Mouse (Mus musculus) neural tube, embryonic 10.5 days (tissue): ENCODE data around the gene Pitx1.
A peak's percentile ranks its signal among the peaks of the same experiment; 100 is the strongest.

Source experiments
- DNase-seq: peaks from one replicate; pipeline ENCODE4 v3.0.0-alpha.2; 2017; ENCODE audit warnings: low spot score; ENCODE audit errors: extremely low spot score

The Pitx1 gene

DNA sequence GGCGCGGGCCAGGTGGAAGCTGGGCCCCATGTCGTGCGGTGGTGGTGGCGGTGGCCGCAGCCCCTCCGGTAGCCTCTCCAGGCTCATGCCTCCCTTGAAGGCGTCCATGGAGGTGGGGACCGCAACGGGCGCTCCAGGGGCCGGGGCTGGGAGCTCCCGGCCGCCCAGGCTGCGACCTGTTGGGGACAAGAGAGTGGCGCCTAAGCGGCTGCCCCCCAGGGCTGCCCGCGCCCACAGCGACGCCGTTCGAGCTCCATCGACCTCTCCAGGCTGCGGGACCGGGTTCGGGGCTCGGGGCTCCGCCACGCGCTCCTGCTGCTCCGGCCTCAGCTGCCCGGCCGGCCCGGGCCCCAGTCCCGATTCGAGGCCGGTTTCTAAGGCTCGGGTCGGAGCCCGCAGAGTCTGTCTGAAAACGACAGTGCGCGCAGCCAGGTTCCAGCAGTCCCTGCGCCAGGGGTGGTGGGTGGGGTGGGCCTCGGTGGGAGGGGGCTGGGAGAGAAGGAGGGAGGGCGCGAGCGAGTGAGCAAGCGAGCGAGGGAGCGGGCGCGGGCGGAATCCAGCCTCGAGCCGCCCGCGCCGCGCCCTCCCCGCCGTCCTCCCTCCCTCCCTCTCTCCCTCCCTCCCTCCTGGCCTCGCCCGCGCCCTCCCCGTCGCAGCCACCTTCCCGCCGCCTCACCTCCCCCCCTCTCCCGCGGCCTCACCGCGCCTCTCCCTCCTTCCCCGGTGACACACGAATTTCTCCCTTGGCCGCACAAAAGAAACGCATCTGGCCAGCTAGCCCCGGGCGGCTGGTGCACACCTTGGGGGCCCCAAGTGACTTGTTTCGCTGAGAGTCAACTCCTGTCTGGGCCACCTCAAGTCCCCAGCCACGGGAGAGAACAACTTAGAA lies 4.9 kb downstream of the Pitx1 start:
- peak; percentile 72 for DNase-seq

DNA sequence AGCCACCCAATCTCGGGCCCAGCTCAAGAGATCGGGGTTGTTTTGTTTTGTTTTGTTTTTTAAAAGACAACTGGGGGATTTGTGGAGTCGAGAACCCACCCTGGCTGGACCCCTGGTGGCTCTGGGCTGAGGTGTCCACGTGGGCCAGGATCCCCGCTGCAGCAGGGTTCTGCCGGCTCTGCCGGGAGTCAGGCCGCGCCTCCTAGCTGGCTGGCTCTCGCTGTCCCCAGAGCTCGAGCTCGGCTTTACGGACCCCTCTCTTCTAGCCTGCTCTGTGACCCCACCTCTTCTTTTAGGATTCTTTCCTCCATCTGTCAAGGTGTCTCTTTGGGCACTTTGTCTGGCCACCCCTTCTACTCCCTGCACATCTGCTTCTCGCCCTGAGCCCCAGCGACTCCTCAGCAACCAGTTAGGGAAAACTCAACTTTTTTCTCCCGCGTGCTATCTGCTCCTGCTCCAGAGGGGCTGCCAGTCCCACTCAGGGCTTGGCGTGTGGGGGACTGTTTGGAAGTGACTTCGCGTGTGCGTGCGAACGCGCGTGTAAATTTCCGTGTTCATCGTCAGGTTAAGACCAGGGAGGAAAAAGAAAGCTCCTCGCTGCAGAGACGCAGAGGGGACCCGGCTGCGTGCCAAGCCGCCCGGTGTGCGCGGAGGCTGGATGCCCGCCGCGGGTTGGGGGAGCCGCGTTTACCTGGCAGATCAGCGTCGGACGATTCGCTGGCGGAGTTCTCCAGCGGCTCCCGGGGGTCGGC lies 5.7 kb downstream of the Pitx1 start:
- peak; percentile 77 for DNase-seq

DNA sequence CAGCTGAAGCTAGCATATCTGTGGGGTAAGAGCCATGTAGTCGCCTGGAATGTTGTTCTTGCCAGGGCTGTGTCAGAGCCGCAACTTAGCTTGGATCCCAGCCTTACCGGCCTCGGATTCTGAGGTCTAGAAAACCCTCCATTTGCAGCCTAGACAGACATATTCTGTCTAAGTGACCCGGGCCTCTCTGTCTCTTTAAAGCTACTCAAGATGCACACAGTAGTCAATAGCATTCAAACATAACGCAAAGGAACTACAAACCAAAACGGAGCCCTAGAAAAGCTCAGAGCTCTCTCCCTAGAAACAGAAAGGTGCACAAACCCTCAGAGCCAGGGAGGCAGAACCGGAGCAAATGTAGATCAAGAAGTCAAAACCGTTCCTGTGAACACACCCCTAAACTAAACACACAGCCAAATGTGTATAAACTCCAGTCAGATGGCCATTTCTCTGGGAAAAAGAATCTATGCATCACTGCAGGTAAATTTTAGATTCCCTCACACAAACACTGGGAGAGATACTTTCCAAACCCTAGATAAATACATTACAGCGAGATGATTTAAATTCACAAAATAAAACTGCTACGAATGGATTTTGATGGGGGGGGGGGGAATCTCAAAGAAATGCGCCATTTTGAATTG lies 6.9 kb downstream of the Pitx1 start:
- DNase-seq: no peak

DNA sequence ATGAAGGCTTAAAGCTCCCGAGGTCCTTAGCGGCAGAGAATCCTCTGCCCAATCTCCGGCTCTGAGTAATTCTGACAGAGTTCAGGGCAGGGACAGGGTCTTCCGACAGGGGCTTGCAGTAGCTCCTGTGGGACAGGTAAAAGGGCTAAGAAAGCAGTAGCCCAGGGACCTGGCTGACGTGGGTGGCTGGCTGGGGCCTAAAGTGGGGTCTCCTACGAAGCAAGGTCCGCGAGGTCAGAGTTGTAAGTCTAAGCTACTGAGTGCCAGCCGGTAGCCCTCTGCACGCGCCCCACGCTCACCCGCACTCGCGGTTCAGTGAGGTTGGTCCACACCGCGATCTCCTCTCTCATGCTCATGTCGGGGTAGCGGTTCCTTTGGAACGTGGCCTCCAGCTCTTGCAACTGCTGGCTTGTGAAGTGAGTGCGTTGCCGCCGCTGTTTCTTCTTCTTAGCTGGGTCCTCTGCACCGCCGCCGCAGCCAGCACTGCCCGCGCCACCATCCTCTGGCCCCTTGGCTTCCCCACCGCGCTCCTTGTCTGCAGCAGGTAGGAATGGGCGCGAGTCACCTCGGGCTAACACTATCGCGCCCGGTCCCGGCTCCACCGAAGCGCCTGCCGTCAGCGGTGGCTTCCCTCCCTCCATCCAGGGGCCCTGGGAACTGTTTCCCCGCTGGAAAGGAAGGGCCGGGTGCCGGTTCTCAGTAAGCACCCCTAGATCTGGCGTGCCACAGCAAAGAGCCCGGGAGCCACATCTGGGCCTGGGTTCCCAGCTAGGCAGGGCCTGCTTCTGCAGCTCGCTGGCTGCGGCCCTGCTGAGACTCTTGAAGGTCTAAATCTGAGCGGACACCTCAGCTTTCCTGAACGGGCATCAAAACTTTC lies 7.6 kb downstream of the Pitx1 start:
- peak; percentile 74 for DNase-seq

DNA sequence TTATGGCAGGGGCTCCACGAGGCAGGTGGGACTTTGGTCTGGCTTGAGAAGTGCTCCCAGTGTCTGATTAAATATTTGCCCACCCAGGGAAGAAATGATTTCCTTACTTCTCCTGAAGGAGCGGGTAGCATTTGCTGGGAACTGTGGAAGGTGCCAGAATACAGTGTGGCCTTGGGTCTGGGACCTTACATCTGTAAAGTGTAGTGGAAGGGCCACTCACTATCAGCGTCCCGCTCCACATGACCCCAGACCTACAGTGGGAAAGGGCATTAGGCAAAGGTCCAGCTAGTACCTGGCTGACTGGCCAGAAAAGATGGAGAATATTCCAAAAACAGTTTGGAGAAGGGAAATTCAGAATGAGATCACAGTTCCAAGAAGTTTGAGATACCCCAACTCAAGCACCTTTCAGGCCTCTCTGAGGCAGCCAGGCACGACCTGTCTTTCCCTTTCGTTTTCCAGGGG lies 8.3 kb downstream of the Pitx1 start:
- peak; percentile 72 for DNase-seq

DNA sequence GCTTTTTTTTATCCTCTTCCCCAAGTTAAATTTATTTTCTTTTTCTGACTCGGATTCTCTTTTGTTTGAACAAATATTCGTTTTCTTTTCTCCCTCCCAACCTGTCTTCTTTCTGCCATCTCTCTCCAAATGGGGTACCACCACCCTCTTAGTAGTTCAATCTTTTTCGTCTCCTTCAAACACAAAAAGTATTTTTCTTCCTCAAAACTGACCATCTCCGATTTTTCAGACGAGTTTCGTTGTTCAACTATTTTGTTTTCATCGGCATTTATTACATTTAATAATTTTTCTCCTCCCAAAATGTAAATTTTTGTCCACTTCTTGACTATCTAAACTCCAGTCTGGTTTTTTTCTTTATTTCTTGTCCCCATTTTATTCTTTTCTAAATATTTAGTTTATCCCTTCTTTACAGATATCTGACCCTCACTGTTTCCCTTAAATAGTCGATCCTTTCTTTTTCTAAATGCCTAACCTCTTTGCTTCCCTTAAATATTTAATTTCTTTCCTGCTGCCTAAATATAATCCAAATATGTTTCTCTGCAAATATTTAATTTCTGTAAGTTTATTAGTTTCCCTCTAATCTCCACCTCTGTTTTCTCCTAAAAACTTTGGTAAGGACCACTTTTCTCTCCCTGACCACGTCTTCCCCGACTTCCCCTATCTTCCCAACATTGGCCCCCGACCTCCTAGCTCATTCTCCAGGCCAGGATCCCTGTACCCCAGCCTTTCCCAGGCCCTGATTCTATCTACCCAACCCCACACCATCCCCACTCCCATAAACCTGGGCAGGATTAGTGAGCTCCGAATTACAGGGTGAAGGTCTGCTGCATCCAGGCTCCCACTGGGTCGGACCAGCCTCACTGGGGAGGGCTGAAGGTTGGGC lies 9.0 kb downstream of the Pitx1 start:
- no peak for DNase-seq

DNA sequence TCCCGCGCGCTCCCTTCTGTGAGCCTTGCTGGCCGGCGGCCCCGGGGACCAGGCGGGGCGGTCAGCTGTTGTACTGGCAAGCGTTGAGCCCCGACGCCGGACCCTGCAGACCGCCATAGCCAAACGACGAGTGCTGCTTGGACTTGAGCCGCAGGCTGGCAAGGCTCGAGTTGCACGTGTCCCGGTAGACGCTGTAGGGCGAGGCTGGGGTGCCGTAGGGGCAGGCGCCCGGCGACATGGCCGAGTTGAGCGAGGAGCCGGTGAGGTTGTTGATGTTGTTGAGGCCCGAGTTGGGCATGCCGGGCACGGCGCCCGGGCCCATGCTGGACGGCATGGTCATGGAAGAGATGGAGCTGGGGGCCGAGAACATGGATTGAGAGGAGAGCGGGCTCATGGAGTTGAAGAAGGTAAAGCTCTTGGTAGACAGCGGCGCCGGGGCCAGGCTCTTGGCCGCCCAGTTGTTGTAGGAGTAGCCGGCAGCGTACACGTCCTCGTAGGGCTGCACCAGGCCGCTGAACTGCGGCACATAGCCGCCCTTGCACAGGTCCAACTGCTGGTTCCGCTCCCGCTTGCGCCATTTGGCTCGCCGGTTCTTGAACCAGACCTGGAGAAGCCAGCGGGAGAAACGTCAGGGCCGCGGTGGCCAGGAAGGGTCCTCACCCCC lies 9.9 kb downstream of the Pitx1 start:
- peak; percentile 75 for DNase-seq

DNA sequence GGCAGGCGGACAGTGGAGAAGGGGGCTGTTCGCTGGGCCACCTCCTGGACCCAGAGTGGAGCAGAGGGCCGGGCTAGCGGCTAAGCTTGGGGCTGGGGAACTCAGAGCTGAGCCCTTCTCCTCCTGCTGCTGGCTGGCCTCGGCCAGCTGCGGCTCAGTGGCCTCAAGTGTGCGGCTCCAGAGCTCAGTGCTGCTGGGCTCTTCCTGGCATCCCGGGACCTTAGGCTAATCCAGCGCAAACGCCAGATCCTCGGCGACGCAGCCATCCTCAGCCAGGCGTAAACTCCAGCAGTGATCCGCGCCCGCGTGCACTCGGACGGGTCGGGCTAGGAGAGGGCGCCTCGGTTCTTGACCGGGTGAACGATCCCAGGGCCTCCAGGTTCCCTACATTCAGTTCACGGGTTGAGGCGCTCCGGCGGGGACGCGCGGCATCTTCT lies 10.7 kb downstream of the Pitx1 start:
- peak; percentile 75 for DNase-seq

DNA sequence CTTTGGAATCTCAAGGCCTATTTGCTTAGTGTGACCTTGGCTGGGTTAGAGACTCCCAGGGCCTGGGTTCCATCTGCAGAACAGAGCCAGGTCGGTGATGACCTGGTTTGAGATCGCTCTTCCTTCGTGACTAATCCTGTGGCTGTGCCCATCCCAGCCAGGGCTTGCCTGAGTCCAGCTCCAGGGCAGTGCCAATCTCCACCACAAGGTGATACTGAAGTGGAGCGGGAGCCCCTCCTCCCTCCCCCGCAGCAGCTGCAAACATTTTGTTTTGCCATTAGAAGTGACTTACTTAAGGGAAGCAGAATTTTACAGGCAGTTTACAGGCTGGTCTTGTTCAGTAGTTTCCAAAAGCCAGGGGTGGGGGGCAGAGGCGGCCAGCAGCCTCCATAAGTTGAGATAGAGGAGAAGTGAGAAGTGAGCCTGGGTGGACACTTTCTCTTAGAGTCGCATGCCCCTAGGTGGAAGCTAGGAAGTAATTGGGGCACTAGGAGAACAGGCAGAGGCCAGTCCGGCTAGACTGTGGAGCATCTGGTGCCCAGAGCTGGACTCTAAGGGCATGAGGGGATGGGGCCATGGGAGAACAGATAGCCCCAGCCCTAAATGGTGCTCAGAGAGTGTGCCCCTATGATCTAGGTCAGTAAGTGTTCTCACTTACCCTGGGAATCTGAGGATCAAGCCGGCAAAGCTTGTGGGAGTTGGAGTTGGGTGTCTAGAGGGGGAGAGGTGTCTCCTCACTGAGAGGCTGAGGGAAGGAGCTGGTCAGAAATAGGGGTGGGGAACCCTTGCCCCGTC lies 11.6 kb downstream of the Pitx1 start:
- peak; percentile 52 for DNase-seq

DNA sequence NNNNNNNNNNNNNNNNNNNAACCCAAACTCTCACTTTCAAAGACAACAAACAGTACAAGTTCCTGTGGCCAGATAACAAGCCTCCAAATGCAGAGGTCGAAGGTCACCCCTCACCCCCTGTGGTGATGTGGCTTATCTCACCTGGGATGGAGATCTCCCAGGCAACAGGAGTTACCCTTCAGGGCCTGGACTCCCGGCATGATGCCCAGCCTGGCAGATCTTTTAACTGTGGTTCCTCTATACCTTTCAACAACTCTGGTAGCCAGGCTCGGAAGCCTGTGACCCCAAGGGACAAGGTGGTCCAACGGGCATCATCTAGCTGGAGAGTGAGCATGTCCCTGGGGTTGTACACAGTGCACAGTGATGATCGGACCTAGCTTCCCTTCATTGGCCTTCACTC lies 13.5 kb downstream of the Pitx1 start:
- no peak for DNase-seq

DNA sequence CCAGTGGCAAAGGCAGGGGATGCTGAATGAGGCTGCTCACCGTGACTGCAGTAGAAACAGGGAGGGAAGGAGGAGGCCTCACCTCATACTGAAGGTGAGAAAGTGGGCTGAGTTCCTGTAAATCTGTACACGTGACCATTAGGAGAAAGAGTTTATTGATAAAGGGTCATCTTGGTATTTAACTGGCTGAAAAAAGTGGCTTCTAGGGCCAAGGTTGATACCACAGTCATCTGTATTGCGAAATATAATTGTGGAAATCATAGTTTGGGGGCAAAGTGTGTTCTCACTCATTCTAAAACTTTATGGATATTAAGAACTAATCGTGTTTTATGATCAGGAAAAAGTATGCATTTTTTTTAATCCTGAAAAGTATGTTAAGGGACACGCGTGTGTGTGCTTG lies 21.2 kb downstream of the Pitx1 start:
- DNase-seq: no peak

DNA sequence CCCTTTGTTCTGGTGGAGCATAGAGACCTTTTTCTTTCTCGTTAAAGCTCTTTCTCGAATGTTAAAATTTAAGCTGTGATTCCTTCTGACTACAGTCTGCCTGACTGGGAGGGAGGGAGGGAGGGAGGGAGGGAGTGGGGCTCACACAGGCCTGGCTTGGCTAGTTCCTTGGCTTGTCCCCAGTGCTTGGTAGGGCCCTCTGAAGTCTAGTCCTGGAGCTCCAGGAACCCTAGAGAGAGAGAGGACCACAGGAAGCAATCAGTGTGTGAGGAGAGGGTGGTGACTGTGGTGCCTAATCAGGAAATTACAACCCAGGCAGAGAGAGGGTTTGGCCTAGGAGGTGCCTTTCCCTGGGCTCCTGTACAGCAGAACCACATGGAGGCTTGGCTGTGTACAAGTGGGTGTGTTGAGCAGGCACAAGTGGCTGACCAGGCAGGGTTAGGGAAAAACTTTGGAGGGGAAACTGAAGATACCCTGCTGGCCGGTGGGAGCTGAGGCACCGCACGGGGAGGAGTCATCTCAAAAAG lies 22.4 kb downstream of the Pitx1 start:
- no peak for DNase-seq

DNA sequence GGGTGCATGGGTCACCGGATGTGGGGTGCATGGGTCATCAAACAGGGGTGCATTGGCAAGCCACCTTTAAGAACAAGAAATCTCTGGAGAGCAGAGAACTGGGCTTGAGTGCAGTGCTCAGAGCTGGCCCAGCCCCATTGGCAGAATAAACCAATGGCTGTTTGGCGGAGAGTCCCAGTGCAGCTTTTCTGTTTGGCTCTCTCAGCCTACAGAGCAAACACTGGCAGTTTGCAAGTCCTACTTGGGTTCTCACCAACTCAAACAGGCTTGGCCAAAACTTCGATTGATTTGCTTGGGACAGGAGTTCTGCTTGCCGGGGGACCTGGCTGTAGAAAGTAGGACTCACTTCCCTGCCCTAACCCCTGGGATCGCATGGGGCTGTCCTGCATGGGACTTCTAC lies 25.0 kb downstream of the Pitx1 start:
- DNase-seq: no peak

DNA sequence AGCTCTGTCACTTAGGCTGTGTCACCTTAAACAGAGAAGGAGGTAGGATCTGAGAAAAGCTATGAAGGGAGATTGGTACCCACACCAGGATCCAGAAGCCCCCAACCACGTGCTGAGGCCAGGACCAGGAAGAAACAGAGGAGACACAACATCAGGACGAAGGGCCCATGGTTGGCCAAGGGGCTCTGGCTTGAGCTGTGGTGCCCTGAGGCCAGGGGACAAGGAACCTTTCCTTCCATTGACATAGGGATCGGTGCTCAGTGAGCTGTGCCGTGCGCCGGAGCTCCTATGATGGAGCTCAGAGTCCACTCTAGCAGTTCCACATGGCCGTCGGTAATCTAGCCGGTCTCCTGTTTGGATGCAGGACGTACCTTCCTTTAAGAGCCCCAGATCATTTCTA lies 26.3 kb downstream of the Pitx1 start:
- DNase-seq: no peak

DNA sequence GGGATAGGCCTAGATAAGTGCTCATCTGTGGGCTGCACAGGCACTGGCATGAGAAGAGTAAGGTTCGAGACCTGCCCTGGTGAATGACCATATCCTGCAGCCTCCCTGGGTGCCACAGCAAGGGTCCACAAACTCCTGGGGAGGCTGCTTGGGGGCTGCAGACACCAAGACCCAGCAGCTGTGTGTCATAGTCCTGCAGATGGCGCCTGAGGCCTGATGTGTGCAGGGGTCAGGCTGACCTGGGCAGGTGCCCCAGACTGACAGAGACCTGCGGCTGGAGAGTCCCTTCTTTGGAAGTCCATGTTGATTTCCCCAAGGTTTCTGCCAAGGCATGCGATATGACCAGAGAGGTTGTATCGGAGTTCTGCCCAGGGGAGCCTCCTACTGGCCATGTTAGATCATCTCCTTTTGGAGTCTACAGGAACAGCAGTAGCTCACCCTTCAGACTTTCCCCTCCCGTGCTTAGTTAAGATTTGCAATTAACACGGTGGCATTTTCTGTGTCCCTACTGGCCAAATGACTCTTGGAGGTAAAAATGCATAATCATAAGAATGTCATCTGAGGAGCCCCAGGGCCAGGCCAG lies 26.9 kb downstream of the Pitx1 start:
- DNase-seq: no peak

DNA sequence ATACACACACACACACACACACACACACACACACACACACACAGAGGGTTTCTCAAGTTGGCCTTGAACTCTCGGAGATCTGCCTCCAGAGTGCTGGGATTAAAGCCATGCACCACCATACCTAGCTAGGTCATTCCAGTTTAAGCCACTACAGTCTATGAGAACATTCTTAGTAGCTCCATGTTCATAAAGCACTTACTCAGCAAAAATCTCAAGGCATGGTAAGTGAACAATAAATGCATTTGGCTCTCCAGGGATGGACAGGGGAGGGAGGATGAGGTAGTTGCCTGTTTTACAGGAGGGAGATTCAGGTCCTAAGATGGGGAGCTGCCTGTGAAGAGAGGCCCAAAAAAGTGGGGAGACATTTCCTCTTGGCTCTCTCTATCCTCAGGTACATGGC lies 32.0 kb downstream of the Pitx1 start:
- no peak for DNase-seq

DNA sequence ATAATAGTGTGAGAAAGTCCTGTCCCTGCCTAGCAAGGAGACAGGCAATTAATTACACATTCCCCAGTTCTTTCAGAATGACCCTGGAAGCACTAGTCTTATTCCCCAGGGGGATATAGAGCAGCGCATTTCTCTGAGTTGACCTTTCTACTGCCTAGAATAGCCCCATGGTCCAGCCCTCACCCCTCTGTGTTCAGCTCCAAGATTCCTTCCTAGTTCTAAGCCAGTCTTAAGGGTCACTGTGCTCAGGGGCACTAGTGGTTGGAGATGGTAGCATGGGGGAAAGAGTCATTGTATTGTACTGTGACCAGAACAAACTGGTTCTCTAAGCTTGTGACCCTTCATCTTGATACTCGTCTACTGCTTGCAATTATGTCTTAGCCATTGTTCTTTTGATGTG lies 34.7 kb downstream of the Pitx1 start:
- DNase-seq: no peak

DNA sequence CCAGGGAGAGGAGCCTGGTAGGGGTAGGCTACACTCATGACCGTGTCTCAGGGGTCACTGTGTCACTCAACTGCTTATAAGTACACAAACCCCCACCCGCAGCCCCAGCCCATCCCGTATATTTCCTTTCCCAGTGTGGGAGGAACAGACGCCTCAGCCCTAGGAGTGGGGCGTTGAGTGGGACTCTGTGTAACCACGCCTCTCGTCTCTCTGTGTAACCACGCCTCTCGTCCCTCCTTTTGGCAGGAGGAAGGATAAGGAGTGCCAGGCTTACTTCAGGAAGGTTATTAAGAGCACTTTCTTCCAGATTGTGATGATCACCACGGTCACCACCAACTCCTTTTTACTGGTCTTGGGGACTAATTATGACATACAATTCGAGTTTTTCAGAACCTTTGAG lies 49.9 kb downstream of the Pitx1 start:
- DNase-seq: no peak
